Mouse (Mus musculus) testis, adult 2 months (tissue): ENCODE measurements around the gene Ppp1r35. TPM values are rescaled to one million over a fixed set of nuclear protein-coding genes. Genes with fewer than 3 reads are reported as not detected.

ENCODE experiments used
- H3K27ac ChIP-seq: fragments of 200-500 bp; 2 replicates; pipeline ENCODE4 v1.5.1; 2012; ENCODE audit warnings: low read depth, low read length; ENCODE audit not compliant: control insufficient read depth, insufficient read depth
- H3K27me3 ChIP-seq: fragments of 200-500 bp; 2 replicates; pipeline ENCODE4 v1.6.1; 2012; ENCODE audit warnings: mild to moderate bottlenecking, low read length, moderate library complexity; ENCODE audit not compliant: control insufficient read depth, insufficient read depth
- H3K36me3 ChIP-seq: fragments of 200-500 bp; 2 replicates; pipeline ENCODE4 v1.6.1; 2012; ENCODE audit warnings: mild to moderate bottlenecking, low read length; ENCODE audit not compliant: control insufficient read depth, insufficient read depth
- H3K4me1 ChIP-seq: fragments of 200-500 bp; 2 replicates; pipeline ENCODE4 v1.6.1; 2012; ENCODE audit warnings: low read length; ENCODE audit not compliant: control insufficient read depth, insufficient read depth
- H3K4me3 ChIP-seq: fragments of 200-500 bp; 2 replicates; pipeline ENCODE4 v1.5.1; 2012; ENCODE audit warnings: low read depth, mild to moderate bottlenecking, low read length, moderate library complexity, mixed read lengths; ENCODE audit not compliant: control insufficient read depth
- CTCF ChIP-seq: fragments of 200-500 bp; IDR thresholded peaks from 2 replicates; pipeline ENCODE4 v1.5.1; 2012; ENCODE audit warnings: low read depth, mild to moderate bottlenecking, inconsistent platforms, low read length, moderate library complexity; ENCODE audit not compliant: control insufficient read depth, insufficient read depth, insufficient replicate concordance
- POLR2A ChIP-seq: fragments of 200-500 bp; IDR thresholded peaks from 2 replicates; pipeline ENCODE4 v1.6.1; 2012; ENCODE audit warnings: low read depth, mild to moderate bottlenecking, inconsistent platforms, low read length, moderate library complexity; ENCODE audit not compliant: control insufficient read depth
- polyA plus RNA-seq: library from polyadenylated mRNA; depleted of rRNA; stranded (reverse); fragments of >200 nt; gene quantifications from 2 replicates; pipeline ENCODE4 v1.2.3, GENCODE M21; 2012

The Ppp1r35 gene
- polyA plus RNA-seq, 1 experiment = 48.3 TPM

DNA sequence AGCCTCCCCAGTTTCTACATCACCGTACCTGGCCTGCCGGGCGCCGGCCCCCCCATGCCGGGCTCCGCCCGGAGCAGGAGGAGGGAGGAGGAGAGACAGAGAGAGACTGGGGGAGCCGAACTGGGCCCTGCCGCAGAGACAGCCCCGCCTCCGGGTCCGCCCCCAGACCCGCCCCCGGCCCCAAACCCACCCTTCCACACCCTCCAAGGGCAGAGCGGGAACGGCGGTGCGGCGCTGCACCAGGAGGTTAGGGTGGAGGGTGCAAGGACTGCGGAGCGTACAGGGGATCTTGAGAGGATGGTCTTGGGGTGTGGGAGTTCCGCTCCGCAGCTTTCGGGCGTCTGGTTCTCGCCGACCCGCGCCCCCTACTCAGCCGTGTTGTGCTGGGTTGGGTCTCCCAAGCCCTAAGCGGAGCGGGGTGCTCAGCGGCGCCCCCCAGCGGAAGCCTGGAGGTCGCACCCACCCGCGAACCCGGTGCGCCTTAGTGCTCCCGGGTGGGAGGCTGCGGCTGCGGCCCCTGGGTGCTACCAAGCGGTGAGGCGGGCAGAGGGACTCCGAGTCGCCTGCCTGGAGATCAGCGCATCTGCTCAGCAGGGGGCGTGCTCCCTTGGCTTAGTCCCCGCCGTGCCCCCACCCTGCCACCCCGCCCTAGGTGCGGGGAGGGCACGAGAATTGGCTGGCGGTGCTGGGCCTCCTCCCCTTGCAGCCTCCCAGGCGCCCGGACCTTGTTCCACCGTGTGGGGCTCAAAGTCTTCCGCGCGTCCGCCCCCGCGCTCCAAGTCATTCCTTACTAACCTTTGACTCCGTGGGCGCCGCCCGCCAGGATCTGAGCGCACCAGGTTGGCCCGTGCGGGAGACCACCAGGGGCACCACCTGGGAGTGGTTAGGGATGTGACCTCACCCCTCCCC is 37.4 kb upstream of the Ppp1r35 start, which contains the start of gene Nyap1:
TSS of gene Nyap1 (minus strand) at position 585 of the 909 bp plus-strand sequence.
- Histone ChIP-seq H3K27ac (no peak within 1 kb of the TSS), H3K36me3 (no peaks in the 10 kb centered on the region), H3K4me1 (peaks cover 2% of the 10 kb centered on the region; the same call in 1 of the 2 replicates), H3K27me3 (no peaks in the 10 kb centered on the region), H3K4me3 (peak within 1 kb of the TSS; percentile 83)
- TF ChIP-seq CTCF (peak; percentile 71), POLR2A (0 out of 2 replicates have a peak, but pooled peaks have one; percentile 37)

DNA sequence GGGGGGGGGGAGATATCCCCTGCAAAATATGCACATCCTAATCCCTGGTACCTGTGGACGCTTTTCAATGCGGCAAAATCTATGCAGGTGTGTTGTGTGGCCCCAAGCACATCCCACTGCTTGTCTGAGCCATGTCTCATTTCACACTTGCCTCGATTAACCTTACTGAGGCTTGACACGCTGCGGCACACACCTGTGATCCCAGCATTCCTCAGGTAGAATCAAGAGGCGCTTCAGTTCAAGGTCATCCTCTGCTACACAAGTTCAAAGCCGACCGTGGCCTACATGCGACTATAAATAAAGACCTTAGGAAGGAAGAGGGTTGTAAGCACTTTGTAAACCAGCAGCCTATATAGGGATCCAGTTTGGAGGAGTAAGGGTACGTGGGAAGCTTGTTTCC is 36.6 kb upstream of the Ppp1r35 start:
- Histone ChIP-seq H3K27me3 (no peaks in the 10 kb centered on the region), H3K36me3 (no peaks in the 10 kb centered on the region), H3K4me1 (peaks cover 2% of the 10 kb centered on the region), H3K27ac (no peak overlapping the region), H3K4me3 (no peak overlapping the region)
- no peak for TF ChIP-seq POLR2A
- TF ChIP-seq CTCF = no peak

DNA sequence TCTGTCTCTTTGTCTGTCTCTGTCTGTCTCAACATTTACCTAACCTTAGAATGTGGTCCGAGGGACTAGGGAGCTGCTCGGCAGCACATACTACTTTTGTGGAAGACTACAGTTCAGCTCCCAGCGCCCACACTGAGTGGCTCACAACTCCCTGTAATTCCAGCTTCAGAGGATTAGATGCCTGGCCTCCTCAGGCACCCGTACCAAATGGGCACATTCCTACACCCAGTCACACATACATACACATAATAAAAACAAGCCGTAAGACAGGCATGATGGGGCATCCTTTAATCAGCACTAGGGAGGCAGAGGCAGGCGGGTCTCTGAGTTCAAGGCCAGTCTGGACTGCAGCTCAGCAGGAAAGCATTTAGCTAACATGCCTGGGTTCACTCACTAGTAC is 35.8 kb upstream of the Ppp1r35 start:
- Histone ChIP-seq H3K27ac (no peak overlapping the region), H3K4me3 (no peak overlapping the region), H3K36me3 (no peaks in the 10 kb centered on the region), H3K27me3 (no peaks in the 10 kb centered on the region), H3K4me1 (peaks cover 7% of the 10 kb centered on the region)
- TF ChIP-seq CTCF (no peak), POLR2A (no peak)

DNA sequence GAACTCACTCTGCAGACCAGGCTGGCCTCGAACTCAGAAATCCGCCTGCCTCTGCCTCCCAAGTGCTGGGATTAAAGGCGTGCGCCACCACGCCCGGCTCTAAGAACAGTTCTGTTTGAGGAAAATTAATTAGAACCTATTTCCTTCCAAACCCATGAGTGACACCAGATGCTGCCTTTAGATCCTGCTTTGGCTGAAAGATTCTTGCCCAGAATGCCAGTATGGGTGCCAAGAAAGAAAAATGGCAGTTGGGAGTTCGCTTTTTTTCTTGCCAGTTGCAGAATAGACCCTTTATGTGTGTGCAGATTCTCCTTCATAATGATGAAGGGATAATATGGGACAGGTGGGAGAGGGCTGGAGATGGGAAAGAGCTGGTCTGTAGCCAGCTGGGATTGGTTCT is 34.5 kb upstream of the Ppp1r35 start:
- Histone ChIP-seq H3K27ac (no peak overlapping the region), H3K4me3 (no peak overlapping the region), H3K27me3 (no peaks in the 10 kb centered on the region), H3K36me3 (no peaks in the 10 kb centered on the region), H3K4me1 (peaks cover 7% of the 10 kb centered on the region)
- TF ChIP-seq CTCF = no peak
- TF ChIP-seq POLR2A = no peak

DNA sequence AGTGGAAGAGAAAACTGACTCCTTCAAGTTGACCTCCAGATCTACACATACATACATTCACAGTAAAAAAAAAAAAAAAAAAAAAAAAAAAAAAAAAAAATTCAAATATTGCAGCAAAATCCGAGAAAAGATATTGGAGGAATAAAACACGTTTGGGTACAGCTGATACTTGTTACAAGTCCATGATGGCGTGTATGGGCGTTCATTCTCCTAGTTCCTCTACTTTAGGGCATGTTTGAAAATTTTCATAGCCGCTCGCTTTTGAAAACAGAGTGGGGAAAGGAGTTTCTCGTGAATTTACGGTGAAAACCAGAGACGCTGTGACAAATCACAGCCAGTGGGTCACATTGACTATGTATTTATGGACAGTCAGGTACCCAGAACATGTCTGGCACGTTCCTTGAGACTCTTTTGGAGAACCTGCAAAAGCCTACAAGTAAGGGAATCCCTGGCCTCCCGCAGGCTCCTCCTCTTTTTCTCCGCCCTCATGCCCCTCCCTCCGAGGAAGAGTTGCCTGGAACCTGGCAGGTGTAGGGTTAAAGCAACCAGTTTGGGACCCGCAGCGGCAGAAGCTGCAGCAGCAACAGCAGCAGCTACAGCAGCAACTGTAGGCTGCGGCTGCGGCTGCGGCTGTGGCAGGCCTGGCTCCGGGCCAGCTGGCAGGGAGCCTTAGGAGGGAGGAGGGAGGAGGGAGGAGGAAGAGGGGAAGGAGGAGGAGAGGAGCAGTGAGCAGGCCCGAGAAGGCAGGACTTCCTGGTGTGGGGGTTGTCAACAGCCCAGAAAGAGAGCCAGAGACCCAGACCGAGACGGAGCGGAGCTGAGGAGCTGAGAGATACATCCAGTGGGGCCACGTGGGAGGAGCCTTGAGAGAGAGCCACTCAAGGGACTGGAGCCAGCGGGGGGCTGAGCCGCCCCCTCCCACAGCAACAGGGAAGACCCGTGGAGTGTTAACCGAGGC is 33.2 kb upstream of the Ppp1r35 start, which contains the start of gene Tsc22d4:
TSS of gene Tsc22d4 (plus strand) at position 517 of the 958 bp plus-strand sequence.
- Histone ChIP-seq H3K27ac (peak within 1 kb of the TSS; percentile 85), H3K36me3 (no peaks in the 10 kb centered on the region), H3K4me1 (peaks cover 7% of the 10 kb centered on the region), H3K27me3 (no peaks in the 10 kb centered on the region), H3K4me3 (peak within 1 kb of the TSS; percentile 80)
- peak; percentile 68; the same call in 1 of the 2 replicates for TF ChIP-seq POLR2A
- TF ChIP-seq CTCF = no peak

DNA sequence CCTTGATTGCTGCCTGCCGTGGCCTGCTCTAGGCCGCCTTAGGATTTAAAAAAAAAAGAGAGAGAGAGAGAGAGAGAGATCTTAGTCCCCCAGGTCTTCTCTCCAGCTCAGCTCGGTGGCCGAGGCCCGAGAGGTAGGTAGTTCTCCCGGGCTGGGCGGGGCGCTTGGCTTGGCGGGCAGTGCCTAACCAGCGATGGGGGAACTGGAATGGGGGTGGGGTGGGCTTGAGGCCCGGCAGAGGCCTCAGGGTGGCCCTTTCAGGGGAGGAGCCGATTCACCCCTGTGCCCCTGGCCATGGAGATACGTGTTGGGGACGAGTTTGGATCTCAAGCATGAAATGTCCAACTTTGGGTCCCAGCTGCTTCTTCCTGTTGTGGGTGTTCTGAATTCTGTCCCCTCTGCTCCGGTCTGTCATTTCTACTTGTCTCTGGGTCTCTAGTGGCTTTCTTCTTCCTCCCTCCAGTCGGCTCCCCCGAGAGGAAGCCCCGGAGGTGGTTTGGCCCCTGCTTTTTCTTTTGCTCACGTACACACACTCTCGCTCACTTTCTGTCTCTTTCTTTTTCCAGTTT is 32.3 kb upstream of the Ppp1r35 start:
- Histone ChIP-seq H3K27me3 (no peaks in the 10 kb centered on the region), H3K4me3 (peak overlapping the region; percentile 80), H3K36me3 (no peaks in the 10 kb centered on the region), H3K27ac (peak overlapping the region; percentile 85), H3K4me1 (peaks cover 7% of the 10 kb centered on the region)
- TF ChIP-seq CTCF (no peak), POLR2A (no peak)

DNA sequence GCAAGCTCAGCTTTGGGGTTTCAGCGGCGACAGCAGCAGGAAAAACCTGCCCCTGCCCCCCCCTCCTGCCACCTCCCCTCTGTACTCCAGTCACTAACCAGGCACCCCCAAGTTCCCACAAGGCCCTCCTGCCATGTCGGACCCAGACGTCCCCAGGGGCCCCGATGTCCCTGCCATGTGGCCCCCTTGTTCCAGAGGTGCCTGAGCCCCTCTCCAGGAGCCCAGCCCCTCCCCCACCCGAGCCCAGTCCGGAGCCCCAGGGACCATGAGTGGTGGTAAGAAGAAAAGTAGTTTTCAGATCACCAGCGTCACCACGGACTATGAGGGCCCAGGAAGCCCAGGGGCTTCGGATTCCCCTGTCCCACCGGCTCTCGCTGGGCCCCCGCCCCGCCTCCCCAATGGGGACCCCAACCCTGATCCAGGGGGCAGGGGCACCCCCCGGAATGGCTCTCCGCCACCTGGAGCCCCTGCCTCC is 31.8 kb upstream of the Ppp1r35 start:
- Histone ChIP-seq H3K27me3 (no peaks in the 10 kb centered on the region), H3K27ac (no peak overlapping the region), H3K36me3 (no peaks in the 10 kb centered on the region), H3K4me3 (peak overlapping the region; percentile 80), H3K4me1 (peaks cover 7% of the 10 kb centered on the region)
- TF ChIP-seq CTCF = no peak
- no peak for TF ChIP-seq POLR2A
